Mouse (Mus musculus) olfactory bulb, adult 2 months (tissue): ENCODE results near the gene Eps15l1.

ENCODE experiments used
- CTCF ChIP-seq: fragments of 200-500 bp; IDR thresholded peaks from 2 replicates; pipeline ENCODE4 v1.5.1; 2012; ENCODE audit warnings: low read depth, mild to moderate bottlenecking, low read length, moderate library complexity; ENCODE audit not compliant: insufficient read depth
- POLR2A ChIP-seq: fragments of 200-500 bp; IDR thresholded peaks from 2 replicates; pipeline ENCODE4 v1.6.1; 2012; ENCODE audit warnings: mild to moderate bottlenecking, low read depth, low read length, moderate library complexity; ENCODE audit not compliant: insufficient read depth

DNA sequence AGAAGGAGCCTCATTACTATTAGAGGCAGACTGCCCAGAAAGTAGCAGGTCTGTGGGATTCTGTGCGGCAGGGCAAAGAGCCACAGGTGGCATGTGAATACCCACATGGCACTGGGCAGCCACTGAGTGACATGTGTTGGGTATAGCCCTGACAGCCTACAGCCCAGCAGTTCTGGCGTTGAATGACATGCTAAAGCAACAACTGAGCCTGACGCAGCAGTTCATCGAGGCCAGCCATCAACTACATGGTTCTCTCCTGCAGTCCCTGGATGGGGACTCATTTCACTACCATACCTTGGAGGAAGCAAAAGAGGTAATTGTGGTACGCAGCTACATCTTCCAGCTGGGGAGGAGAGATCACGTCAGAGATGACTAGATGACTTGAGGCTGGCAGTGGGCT, 37.2 kb upstream of the Eps15l1 start:
- TF ChIP-seq POLR2A (no peak), CTCF (no peak)
